Mouse (Mus musculus): Measurements from ENCODE around the gene Ust. TPM values are rescaled to one million over a fixed set of nuclear protein-coding genes. Genes with fewer than 3 reads are reported as not detected.

Gene Ust
- polyA plus RNA-seq, 1 experiment from 2014 or later = 3.2 TPM

DNA sequence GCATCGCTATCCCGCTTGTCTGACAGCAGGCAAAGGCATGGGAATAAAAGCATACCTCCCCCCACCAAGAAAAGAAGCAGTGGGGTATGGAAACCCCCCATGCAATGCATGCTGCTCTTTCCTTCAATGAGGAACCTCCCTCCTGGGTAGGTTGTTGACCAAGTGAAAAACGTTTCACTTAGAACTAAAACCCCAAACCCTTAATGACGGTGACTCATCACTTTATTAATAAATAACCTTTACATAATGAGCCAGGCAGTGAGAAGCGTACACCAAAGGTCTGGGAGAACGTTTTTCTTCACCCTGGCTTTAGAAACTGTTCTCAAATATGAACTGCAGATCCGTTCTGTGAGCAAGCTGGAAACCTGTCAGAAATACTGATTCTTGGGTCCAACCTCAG, 130.4 kb downstream of the Ust start:
- WGBS = 77% methylated on average over 7 of the region's 7 CpGs
- Histone ChIP-seq H3K27ac (no peak overlapping the region), H3K9me3 (no peaks in the 10 kb centered on the region), H3K4me1 (replicated peaks) (0 out of 2 replicates have a peak, but pooled peaks cover 5% of the 10 kb centered on the region), H3K27me3 (ENCODE audit: insufficient read depth, poor library complexity, severe bottlenecking) (no peaks in the 10 kb centered on the region), H3K4me3 (no peak overlapping the region), H3K36me3 (no peaks in the 10 kb centered on the region)
- DNase-seq (ENCODE audit: low spot score) = no peak

- no peak for DNase-seq (ENCODE audit: low spot score)
- Histone ChIP-seq H3K9me3 (no peaks in the 10 kb centered on the region), H3K4me1 (replicated peaks) (no peaks in the 10 kb centered on the region), H3K4me3 (no peak overlapping the region), H3K36me3 (no peaks in the 10 kb centered on the region), H3K27me3 (ENCODE audit: insufficient read depth, poor library complexity, severe bottlenecking) (no peaks in the 10 kb centered on the region), H3K27ac (no peak overlapping the region)
- WGBS = 79% methylated on average over 10 of the region's 10 CpGs
These were observed 148.6 kb downstream of the Ust start for GRCm38 (mm10) chr10:8369894-8370500.

GRCm38 (mm10) chr10:8365816-8366215, 152.8 kb downstream of the Ust start:
- Histone ChIP-seq H3K4me3 (no peak overlapping the region), H3K9me3 (no peaks in the 10 kb centered on the region), H3K27me3 (ENCODE audit: insufficient read depth, poor library complexity, severe bottlenecking) (no peaks in the 10 kb centered on the region), H3K27ac (no peak overlapping the region), H3K4me1 (replicated peaks) (peaks cover 12% of the 10 kb centered on the region), H3K36me3 (no peaks in the 10 kb centered on the region)
- DNase-seq (ENCODE audit: low spot score) = no peak
- WGBS = 48% methylated on average over 1 of the region's 1 CpGs

- no peak overlapping the region for H3K27ac ChIP-seq
- WGBS = 47% methylated on average over 3 of the region's 3 CpGs
- no peak for DNase-seq (ENCODE audit: low spot score)
These were observed 154.4 kb downstream of the Ust start for GRCm38 (mm10) chr10:8364182-8364581.

DNA sequence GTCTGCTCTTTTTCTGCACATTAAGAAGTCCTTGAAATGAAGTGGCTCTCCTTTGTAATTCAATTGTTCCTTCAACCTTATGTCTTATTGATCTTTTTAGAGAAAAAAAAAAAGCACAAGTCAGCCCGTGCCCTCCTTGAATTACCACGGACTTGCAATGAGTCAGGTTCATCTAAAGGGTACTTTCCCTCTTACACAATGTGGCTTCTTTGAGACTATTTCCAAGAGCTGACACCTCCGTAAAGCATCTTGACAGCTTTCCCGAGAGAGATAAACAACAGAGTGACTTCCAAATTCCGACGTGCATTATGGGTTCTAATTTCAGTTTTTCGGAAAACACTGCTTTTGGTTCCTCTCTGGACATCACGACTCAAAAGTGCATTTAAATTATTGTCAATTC, 155.3 kb downstream of the Ust start:
- WGBS = 47% methylated on average over 8 of the region's 8 CpGs
- Histone ChIP-seq H3K27ac (no peak overlapping the region), H3K27me3 (ENCODE audit: insufficient read depth, poor library complexity, severe bottlenecking) (no peaks in the 10 kb centered on the region), H3K36me3 (no peaks in the 10 kb centered on the region), H3K9me3 (no peaks in the 10 kb centered on the region), H3K4me1 (replicated peaks) (peaks cover 12% of the 10 kb centered on the region), H3K4me3 (no peak overlapping the region)
- DNase-seq (ENCODE audit: low spot score) = no peak

More at GRCm38 (mm10) chr10:8364182-8364581, 154.4 kb downstream of the Ust start:
- H3K9me3 ChIP-seq = no peaks in the 10 kb centered on the region
- no peaks in the 10 kb centered on the region for H3K27me3 ChIP-seq (ENCODE audit: insufficient read depth, poor library complexity, severe bottlenecking)
- no peak overlapping the region for H3K4me3 ChIP-seq
- no peaks in the 10 kb centered on the region for H3K36me3 ChIP-seq
- H3K4me1 ChIP-seq (replicated peaks) = peaks cover 12% of the 10 kb centered on the region

DNA sequence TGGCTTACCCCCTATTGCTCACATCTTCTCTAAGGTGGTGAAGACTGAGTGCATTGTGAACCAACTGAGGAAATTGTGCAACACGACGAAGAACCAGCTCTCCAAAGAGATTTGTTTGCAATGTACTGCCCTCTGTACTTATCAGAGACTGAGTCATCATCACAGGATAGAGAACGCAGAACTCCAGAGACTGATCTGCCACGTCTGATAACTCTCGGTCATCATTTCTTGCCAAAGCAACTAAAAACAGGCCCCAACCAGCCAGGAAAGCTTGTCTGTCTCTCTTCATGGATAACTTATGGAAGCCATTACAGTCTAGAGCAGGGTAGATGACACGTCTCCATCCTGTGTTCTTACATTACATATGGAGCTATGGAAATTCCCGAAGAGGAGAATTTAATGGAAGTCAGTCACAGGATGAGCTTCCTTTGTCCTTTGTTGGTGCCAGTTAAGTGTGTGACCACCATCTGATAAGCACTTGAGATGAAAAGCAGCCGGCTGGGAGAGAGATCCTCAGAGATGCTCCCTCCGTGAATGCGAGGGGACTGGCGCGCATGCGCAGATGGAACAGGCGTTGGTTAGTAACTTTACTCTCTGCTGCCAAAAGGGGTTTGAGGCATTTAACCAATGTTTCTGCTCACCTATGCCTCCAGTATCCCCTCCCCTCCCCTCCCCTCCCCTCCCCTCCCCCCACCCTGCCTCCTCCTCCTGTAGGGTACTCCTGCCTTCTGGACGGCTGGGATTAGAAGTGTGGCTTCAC, 160.2 kb downstream of the Ust start:
- Histone ChIP-seq H3K27me3 (ENCODE audit: insufficient read depth, poor library complexity, severe bottlenecking) (no peaks in the 10 kb centered on the region), H3K36me3 (no peaks in the 10 kb centered on the region), H3K27ac (no peak overlapping the region), H3K4me3 (no peak overlapping the region), H3K4me1 (replicated peaks) (peaks cover 3% of the 10 kb centered on the region), H3K9me3 (no peaks in the 10 kb centered on the region)
- DNase-seq (ENCODE audit: low spot score) = no peak
- WGBS = 87% methylated on average over 15 of the region's 15 CpGs

DNA sequence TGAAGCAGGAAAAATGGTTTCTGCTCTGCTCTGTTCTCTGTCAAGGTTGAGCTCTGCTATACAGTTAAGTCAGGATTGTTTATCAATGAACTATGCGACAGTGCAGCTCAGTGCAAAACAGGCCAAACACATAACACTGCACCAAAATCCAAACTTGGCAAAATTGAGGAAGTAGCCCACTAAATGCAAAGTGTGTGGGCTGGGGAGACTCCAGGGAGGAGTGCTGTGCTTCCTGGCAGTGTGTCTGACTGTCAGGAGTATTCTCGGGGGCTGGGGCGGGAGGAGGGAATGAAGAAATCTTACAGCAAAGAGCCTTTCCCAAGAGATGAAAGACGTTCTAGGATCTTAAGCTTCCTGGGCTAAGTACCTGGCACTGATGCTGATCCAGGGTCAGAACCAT, 165.1 kb downstream of the Ust start:
- Histone ChIP-seq H3K4me1 (replicated peaks) (no peaks in the 10 kb centered on the region), H3K9me3 (no peaks in the 10 kb centered on the region), H3K27ac (no peak overlapping the region), H3K4me3 (no peak overlapping the region), H3K36me3 (no peaks in the 10 kb centered on the region), H3K27me3 (ENCODE audit: insufficient read depth, poor library complexity, severe bottlenecking) (no peaks in the 10 kb centered on the region)
- DNase-seq (ENCODE audit: low spot score) = no peak
- 83% methylated on average over 4 of the region's 4 CpGs for WGBS

DNA sequence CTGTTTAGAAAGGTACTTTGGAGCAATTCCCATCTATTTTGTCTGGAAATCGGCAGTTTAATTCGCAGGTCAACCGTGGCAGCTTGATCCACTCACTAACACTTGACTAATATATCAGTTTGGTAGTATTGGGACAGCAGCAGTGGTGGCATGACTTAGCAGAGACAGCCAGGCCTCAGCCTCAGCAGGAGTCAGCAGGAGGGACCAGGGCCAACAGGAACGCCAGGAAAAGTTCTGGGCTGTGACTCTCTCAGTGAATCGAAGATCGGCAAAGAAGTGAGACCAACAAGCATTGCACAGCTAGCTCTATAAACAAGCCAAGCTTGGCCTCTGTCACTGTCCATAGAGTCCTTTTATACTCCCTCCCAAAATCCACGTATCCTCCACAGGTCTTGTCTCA, 168.0 kb downstream of the Ust start:
- no peak overlapping the region for H3K27ac ChIP-seq
- no peaks in the 10 kb centered on the region for H3K4me1 ChIP-seq (replicated peaks)
- no peaks in the 10 kb centered on the region for H3K27me3 ChIP-seq (ENCODE audit: insufficient read depth, poor library complexity, severe bottlenecking)
- no peak for DNase-seq (ENCODE audit: low spot score)
- H3K36me3 ChIP-seq = no peaks in the 10 kb centered on the region
- WGBS = 91% methylated on average over 7 of the region's 7 CpGs
- no peak overlapping the region for H3K4me3 ChIP-seq
- no peaks in the 10 kb centered on the region for H3K9me3 ChIP-seq

DNA sequence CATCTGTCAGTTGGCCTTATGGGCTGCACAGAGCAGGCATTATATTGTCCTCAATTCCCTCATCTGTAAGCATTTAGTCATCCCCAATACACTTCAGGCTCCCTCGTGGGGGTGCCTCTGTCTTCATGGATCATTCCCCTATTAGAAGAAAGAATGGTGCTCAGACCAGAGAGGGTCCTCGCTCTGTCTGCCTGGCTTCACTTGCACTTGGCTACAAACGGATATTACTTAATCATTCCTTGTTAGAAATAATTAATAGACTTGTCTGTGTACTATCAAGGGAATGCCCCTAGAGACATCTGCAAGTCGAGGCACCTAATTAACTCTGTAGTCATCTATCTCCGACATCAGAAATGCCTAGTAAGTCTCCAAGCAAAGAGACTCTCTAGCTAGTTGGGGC, 171.1 kb downstream of the Ust start:
- no peak for DNase-seq (ENCODE audit: low spot score)
- Histone ChIP-seq H3K36me3 (no peaks in the 10 kb centered on the region), H3K4me1 (replicated peaks) (no peaks in the 10 kb centered on the region), H3K9me3 (no peaks in the 10 kb centered on the region), H3K27ac (no peak overlapping the region), H3K4me3 (no peak overlapping the region), H3K27me3 (ENCODE audit: insufficient read depth, poor library complexity, severe bottlenecking) (no peaks in the 10 kb centered on the region)
- 77% methylated on average over 5 of the region's 5 CpGs for WGBS

GRCm38 (mm10) chr10:8342556-8342955, 176.1 kb downstream of the Ust start:
- H3K9me3 ChIP-seq = no peaks in the 10 kb centered on the region
- H3K4me3 ChIP-seq = no peak overlapping the region
- DNase-seq (ENCODE audit: low spot score) = no peak
- H3K36me3 ChIP-seq = no peaks in the 10 kb centered on the region
- no peak overlapping the region for H3K27ac ChIP-seq
- 90% methylated on average over 2 of the region's 2 CpGs for WGBS
- no peaks in the 10 kb centered on the region for H3K27me3 ChIP-seq (ENCODE audit: insufficient read depth, poor library complexity, severe bottlenecking)
- peaks cover 4% of the 10 kb centered on the region; the same call in 1 of the 2 replicates for H3K4me1 ChIP-seq (replicated peaks)

DNA sequence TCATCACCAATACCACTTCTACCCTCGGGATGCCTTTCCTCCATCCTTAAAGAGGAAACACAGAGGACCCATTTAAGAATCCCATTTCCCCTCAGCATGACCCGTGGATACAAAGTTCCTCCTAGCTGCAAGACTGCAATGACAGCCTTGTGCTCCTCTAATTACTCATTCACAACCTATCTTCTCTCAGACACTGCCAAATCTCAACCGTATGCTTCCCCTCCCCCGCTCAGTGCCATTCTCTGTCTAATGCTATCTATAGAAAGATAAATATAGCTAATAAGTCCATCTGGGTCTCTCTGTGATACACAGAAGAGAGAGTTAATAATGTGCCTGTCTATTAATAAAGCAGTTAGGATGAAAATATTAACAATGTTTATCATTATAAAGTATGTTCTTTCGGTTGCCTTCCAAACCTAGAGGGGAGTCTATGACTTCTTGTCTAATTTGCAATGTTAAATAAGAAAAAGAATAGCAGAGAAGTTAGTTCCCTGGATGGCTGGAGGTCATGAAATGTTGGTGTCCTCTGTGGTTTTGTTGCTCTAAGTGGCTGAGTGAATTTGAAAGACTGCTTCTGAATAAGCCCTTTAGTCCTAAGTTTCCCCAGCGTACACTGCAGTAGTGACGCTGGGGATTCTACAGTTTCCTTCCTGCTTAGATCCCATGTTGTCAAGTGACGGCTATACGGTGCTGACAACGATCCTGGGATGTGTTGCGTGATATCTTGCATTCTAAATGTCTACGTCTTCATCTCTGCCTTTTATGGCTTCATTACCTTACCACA, 178.8 kb downstream of the Ust start:
- H3K27me3 ChIP-seq (ENCODE audit: insufficient read depth, poor library complexity, severe bottlenecking) = no peaks in the 10 kb centered on the region
- no peaks in the 10 kb centered on the region for H3K36me3 ChIP-seq
- H3K9me3 ChIP-seq = no peaks in the 10 kb centered on the region
- 79% methylated on average over 12 of the region's 12 CpGs for WGBS
- H3K4me3 ChIP-seq = no peak overlapping the region
- no peak overlapping the region for H3K27ac ChIP-seq
- peaks cover 4% of the 10 kb centered on the region; the same call in 1 of the 2 replicates for H3K4me1 ChIP-seq (replicated peaks)
- DNase-seq (ENCODE audit: low spot score) = no peak

GRCm38 (mm10) chr10:8336601-8337000, 182.0 kb downstream of the Ust start:
- Histone ChIP-seq H3K4me3 (no peak overlapping the region), H3K27me3 (ENCODE audit: insufficient read depth, poor library complexity, severe bottlenecking) (no peaks in the 10 kb centered on the region), H3K4me1 (replicated peaks) (peaks cover 4% of the 10 kb centered on the region; the same call in 1 of the 2 replicates), H3K36me3 (no peaks in the 10 kb centered on the region), H3K9me3 (no peaks in the 10 kb centered on the region), H3K27ac (no peak overlapping the region)
- WGBS = 86% methylated on average over 1 of the region's 1 CpGs
- DNase-seq (ENCODE audit: low spot score) = no peak

GRCm38 (mm10) chr10:8330958-8331357, 187.7 kb downstream of the Ust start:
- Histone ChIP-seq H3K4me1 (replicated peaks) (no peaks in the 10 kb centered on the region), H3K27me3 (ENCODE audit: insufficient read depth, poor library complexity, severe bottlenecking) (no peaks in the 10 kb centered on the region)

More at GRCm38 (mm10) chr10:8330958-8331357, 187.7 kb downstream of the Ust start:
- Histone ChIP-seq H3K4me3 (no peak overlapping the region), H3K36me3 (no peaks in the 10 kb centered on the region), H3K27ac (no peak overlapping the region), H3K9me3 (0 out of 2 replicates have a peak, but pooled peaks cover 6% of the 10 kb centered on the region)
- WGBS = 88% methylated on average over 5 of the region's 5 CpGs
- DNase-seq (ENCODE audit: low spot score) = no peak

Data from hindbrain, embryonic 10.5 days (tissue).